Mouse (Mus musculus) thymus, adult 2 months (tissue): ENCODE results near the gene Acbd4. TPM values are rescaled to one million over a fixed set of nuclear protein-coding genes. Genes with fewer than 3 reads are reported as not detected.

Source experiments
- DNase-seq: peaks from one replicate; pipeline ENCODE4 v3.0.0; 2021
- H3K27ac ChIP-seq: fragments of 200-500 bp; 2 replicates; pipeline ENCODE4 v1.5.1; 2012; ENCODE audit warnings: low read length, control low read depth; ENCODE audit not compliant: control insufficient read depth, insufficient read depth
- H3K27me3 ChIP-seq: fragments of 200-500 bp; 2 replicates; pipeline ENCODE4 v1.6.1; 2012; ENCODE audit warnings: mild to moderate bottlenecking, low read length, moderate library complexity, mixed read lengths; ENCODE audit not compliant: control insufficient read depth, insufficient read depth
- H3K36me3 ChIP-seq: fragments of 200-500 bp; 2 replicates; pipeline ENCODE4 v1.6.1; 2012; ENCODE audit warnings: mild to moderate bottlenecking, low read length, moderate library complexity; ENCODE audit not compliant: control insufficient read depth, insufficient read depth
- H3K4me1 ChIP-seq: fragments of 200-500 bp; replicated peaks from 2 replicates; pipeline ENCODE4 v1.6.1; 2012; ENCODE audit warnings: low read length; ENCODE audit not compliant: control insufficient read depth, insufficient read depth
- H3K4me3 ChIP-seq: fragments of 200-500 bp; 2 replicates; pipeline ENCODE4 v1.5.1; 2012; ENCODE audit warnings: mild to moderate bottlenecking, low read length, control low read depth, moderate library complexity; ENCODE audit not compliant: control insufficient read depth, insufficient read depth
- CTCF ChIP-seq: fragments of 200-500 bp; IDR thresholded peaks from 2 replicates; pipeline ENCODE4 v1.5.1; 2012; ENCODE audit warnings: mild to moderate bottlenecking, control low read depth, low read length, moderate library complexity, borderline replicate concordance; ENCODE audit not compliant: control insufficient read depth, poor library complexity, insufficient read depth; ENCODE audit errors: extremely low read depth
- POLR2A ChIP-seq: fragments of 200-500 bp; IDR thresholded peaks from 2 replicates; pipeline ENCODE4 v1.6.1; 2012; ENCODE audit warnings: mild to moderate bottlenecking, low read length, control low read depth, moderate library complexity; ENCODE audit not compliant: control insufficient read depth, poor library complexity, insufficient read depth; ENCODE audit errors: extremely low read depth
- WGBS: fragments of 180-500 bp; shearing (Covaris S2); methylation state at CpG from one replicate; pipeline ENCODE4 v1.1.7; 2018; 5-methylcytosine and 5-hydroxymethylcytosine counted together
- polyA plus RNA-seq: library from polyadenylated mRNA; depleted of rRNA; stranded (reverse); fragments of >200 nt; gene quantifications from 2 replicates; pipeline ENCODE4 v1.2.3, GENCODE M21; 2012

Acbd4 gene
- polyA plus RNA-seq, 1 experiment, result 29.5 TPM

GRCm38 (mm10) chr11:103070322-103070880 is 31.1 kb upstream of the Acbd4 start:
- no peak overlapping the region for H3K27ac ChIP-seq
- 98% methylated on average over 10 of the region's 10 CpGs for WGBS
- H3K4me3 ChIP-seq, result no peak overlapping the region
- TF ChIP-seq POLR2A, result no peak
- no peak for TF ChIP-seq CTCF
- no peak for DNase-seq
- no peaks in the 10 kb centered on the region for H3K4me1 ChIP-seq
- H3K36me3 ChIP-seq, result peaks cover 32% of the 10 kb centered on the region
- H3K27me3 ChIP-seq, result no peaks in the 10 kb centered on the region

DNA sequence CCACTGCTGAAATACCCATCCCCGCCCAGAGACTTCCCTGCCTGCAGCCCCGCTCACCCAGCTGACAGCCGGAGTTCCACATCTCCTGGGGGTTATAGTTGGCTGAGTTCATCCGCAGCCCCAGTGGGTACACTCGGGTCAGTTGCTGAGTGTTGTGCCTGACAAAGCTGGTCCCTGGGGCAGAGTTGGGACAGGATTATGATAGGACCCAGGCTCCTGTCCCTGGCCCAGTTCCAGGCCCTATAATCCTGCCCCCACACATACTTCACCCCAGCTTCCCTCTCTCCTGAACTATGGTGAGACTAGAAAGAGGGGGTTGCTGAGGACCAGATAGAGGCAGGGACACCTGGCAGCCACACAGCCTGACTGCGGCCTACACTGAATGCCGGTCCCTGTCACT is 27.8 kb upstream of the Acbd4 start:
- H3K27ac ChIP-seq, result no peak overlapping the region
- TF ChIP-seq CTCF, result no peak
- no peak for TF ChIP-seq POLR2A
- H3K4me1 ChIP-seq, result no peaks in the 10 kb centered on the region
- peaks cover 3% of the 10 kb centered on the region for H3K36me3 ChIP-seq
- no peak for DNase-seq
- H3K4me3 ChIP-seq, result no peak overlapping the region
- WGBS, result 95% methylated on average over 7 of the region's 7 CpGs
- no peaks in the 10 kb centered on the region for H3K27me3 ChIP-seq

DNA sequence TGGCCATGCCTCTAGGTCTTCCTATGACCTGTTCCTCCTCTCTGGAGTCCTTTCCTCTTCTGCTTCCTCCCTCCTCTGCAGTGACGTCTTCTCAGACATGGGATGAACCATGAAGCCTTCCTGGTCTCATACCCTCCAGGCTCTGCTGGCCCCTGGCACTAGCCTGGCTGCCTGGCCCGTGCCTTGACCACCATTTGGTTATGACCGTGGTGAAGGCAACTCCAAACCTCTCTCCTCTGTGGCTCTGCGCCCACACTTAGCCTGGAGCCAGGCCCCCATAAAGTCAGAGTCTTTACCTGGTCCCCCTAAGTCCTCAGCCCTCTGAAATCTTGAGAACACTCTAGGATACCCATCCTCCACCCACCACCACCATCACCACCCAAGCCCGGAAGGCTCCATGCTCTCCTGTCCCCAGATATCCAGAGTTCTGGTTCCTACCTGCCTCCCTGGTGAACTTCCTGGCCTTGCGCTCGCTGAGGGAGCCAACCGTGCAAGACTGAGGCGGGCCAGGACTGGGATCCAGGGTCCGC is 27.3 kb upstream of the Acbd4 start:
- no peak for DNase-seq
- Histone ChIP-seq H3K27me3 (no peaks in the 10 kb centered on the region), H3K4me3 (no peak overlapping the region), H3K4me1 (no peaks in the 10 kb centered on the region), H3K27ac (no peak overlapping the region), H3K36me3 (no peaks in the 10 kb centered on the region; the same call in 1 of the 2 replicates)
- TF ChIP-seq POLR2A (no peak), CTCF (no peak)
- WGBS, result 96% methylated on average over 10 of the region's 10 CpGs

GRCm38 (mm10) chr11:103074796-103075323 is 26.6 kb upstream of the Acbd4 start:
- no peaks in the 10 kb centered on the region for H3K27me3 ChIP-seq
- no peaks in the 10 kb centered on the region for H3K36me3 ChIP-seq
- 79% methylated on average over 10 of the region's 10 CpGs for WGBS
- no peak for TF ChIP-seq POLR2A
- no peak for TF ChIP-seq CTCF
- DNase-seq, result no peak
- no peak overlapping the region for H3K4me3 ChIP-seq
- no peak overlapping the region for H3K27ac ChIP-seq
- H3K4me1 ChIP-seq, result no peaks in the 10 kb centered on the region

DNA sequence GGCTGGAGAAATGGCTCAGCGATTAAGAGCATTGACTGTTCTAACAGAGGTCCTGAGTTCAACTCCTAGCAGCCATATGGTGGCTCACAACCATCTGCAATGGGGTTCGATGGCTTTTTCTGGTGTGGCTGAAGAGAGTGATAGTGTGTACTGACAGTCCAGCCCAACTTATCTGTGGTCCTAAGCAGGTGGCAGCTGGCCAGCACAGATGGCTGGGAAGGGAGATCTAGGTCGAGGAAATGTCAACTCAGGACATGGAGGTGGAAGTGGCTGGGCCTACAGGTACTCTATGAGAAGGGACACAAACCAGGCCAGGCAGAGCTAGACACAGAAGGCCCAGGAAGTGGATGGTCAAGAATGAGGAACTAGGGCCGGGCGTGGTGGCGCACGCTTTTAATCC is 25.5 kb upstream of the Acbd4 start:
- DNase-seq, result no peak
- H3K36me3 ChIP-seq, result no peaks in the 10 kb centered on the region

DNA sequence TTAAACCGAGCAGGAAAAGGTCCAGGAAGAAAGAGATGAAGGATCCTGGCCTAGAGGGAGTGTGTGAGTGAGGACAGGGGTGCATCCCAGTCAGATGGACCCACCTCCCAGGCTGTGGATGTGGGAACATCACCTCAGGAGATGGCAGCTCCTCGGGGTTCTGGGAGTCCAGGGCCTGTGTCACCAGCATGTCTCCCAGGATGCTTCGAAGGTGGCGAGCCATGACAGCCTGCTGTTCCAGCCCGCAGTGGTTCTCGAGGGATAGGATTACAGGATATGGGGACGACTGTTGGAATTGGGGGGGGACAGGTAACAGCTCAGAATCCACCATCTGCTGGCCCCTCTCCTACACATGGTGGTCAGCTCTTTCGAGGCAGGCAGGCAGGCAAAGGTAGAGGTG is 24.9 kb upstream of the Acbd4 start:
- H3K4me1 ChIP-seq, result peaks cover 5% of the 10 kb centered on the region
- no peaks in the 10 kb centered on the region for H3K27me3 ChIP-seq
- no peak for DNase-seq
- TF ChIP-seq CTCF (no peak), POLR2A (no peak)
- H3K36me3 ChIP-seq, result no peaks in the 10 kb centered on the region
- WGBS, result 92% methylated on average over 8 of the region's 8 CpGs
- no peak overlapping the region for H3K27ac ChIP-seq
- no peak overlapping the region for H3K4me3 ChIP-seq

More for the DNA sequence above, 25.5 kb upstream of the Acbd4 start:
- no peak for TF ChIP-seq POLR2A
- TF ChIP-seq CTCF, result no peak
- H3K27ac ChIP-seq, result no peak overlapping the region
- 82% methylated on average over 7 of the region's 7 CpGs for WGBS
- H3K27me3 ChIP-seq, result no peaks in the 10 kb centered on the region
- H3K4me1 ChIP-seq, result peaks cover 5% of the 10 kb centered on the region
- H3K4me3 ChIP-seq, result no peak overlapping the region

DNA sequence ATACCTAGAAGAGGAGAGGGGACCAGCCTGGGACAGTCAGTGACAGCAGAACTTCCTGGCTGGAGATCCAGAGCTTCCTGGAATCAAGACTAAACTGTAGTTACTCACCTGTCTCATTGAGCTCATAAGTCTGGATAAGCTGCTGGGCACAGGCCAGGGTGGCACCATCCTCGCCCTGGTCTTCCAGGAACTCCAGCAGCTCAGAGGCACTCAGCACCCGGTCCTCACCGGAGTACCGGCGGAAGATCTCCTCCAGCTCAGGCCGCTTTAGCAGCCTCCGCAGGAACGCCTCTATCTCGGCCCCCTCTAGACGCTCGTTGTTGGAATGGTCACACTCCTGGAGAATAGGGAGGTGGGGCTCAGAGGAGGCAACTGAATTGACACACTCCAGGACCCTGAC is 23.4 kb upstream of the Acbd4 start:
- Histone ChIP-seq H3K36me3 (no peaks in the 10 kb centered on the region), H3K27me3 (no peaks in the 10 kb centered on the region), H3K4me1 (peaks cover 5% of the 10 kb centered on the region), H3K27ac (no peak overlapping the region), H3K4me3 (no peak overlapping the region)
- WGBS, result 97% methylated on average over 11 of the region's 11 CpGs
- TF ChIP-seq POLR2A, result no peak
- no peak for TF ChIP-seq CTCF
- no peak for DNase-seq
